Mouse (Mus musculus): ENCODE measurements around the gene Rgs7. TPM values are rescaled to one million over a fixed set of nuclear protein-coding genes. Genes with fewer than 3 reads are reported as not detected.

Rgs7 gene
- 3.2 TPM for polyA plus RNA-seq (2014; fragmentation: Illumina TruSeq; extraction: RNeasy Lipid Tissue Mini Kit (QIAGEN cat#74804))

DNA sequence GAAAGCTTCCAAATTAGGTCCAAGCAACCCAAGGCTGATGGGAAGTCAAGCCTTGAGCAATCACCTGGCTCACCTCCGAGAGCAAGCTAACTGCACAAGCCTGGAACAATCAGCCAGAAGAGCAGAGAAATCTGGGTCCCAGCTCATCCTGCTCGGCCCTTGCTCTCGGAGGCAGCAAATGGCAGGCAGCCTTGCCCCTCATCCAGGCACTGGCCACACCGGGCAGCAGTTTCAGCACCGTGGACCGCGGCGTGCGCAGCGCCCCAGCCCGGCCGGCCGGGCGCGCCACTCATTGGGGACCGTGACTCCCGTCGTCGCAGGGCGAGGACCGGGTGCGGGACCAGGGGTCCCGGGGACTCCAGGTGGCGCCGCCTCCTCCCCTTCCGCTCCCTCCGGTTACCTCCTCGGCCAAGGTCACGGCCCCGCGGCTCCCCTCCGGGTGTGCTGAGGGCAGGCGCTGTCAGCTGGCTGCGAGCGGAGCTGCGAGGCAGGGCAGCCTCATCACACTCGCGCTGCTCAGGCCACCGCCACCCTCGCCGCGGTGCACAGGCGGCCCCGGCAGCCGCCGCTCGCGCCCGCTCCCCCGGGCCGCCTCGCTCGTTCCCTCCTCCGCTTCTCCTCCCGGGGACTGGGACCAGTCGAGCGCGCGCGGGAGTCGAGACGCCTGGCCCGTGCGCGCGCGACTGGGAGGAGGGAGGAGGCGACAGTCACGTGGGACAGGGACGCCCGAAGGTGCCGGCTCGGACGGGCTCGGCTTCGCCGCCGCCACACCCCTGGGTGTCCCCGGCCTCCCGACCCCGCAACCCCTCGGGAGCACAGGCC lies at the start of gene Rgs7:
Rgs7 (minus strand) TSS at position 640 of the 822 bp plus-strand sequence.

Other genes with a start within 250 kb of the Rgs7 start
- gene Kmo, start 127.9 kb upstream of the Rgs7 start, polyA plus RNA-seq (2014; fragmentation: Illumina TruSeq; extraction: RNeasy Lipid Tissue Mini Kit (QIAGEN cat#74804)), result 1.1 TPM
- gene Fh1, start 133.1 kb upstream of the Rgs7 start, polyA plus RNA-seq (2014; fragmentation: Illumina TruSeq; extraction: RNeasy Lipid Tissue Mini Kit (QIAGEN cat#74804)), result 229 TPM
- 6.2 TPM for gene Opn3, start 200.3 kb upstream of the Rgs7 start, polyA plus RNA-seq (2014; fragmentation: Illumina TruSeq; extraction: RNeasy Lipid Tissue Mini Kit (QIAGEN cat#74804))
- gene Chml, start 200.4 kb upstream of the Rgs7 start, polyA plus RNA-seq (2014; fragmentation: Illumina TruSeq; extraction: RNeasy Lipid Tissue Mini Kit (QIAGEN cat#74804)), result 34.4 TPM
- gene Wdr64, start 206.1 kb upstream of the Rgs7 start, polyA plus RNA-seq (2014; fragmentation: Illumina TruSeq; extraction: RNeasy Lipid Tissue Mini Kit (QIAGEN cat#74804)), result not detected

Measured in ovary, adult 10 weeks (tissue).